Mouse (Mus musculus) stomach, postnatal 0 days (tissue): ENCODE measurements at regions not wholly inside any gene's neighbourhood (a gene's known extent, or its start where the extent isn't known, plus 50 kb on each side); places are given as distances from the start of the nearest gene placed in this dataset.

Experiments
- ATAC-seq: fragments of 200-750 bp; cut with Nextera tagmentation; 2 replicates; pipeline ENCODE4 v1.8.0; 2017; ENCODE audit not compliant: low FRiP score, low TSS enrichment
- DNase-seq: peaks from one replicate; pipeline ENCODE4 v3.0.0-alpha.2; 2016; ENCODE audit warnings: low spot score
- H3K27ac ChIP-seq: fragments of 300-500 bp; sonication (generic); replicated peaks from 2 replicates; pipeline ENCODE4 v1.5.1; 2014; ENCODE audit warnings: mild to moderate bottlenecking, control low read depth
- H3K27me3 ChIP-seq: fragments of 300-500 bp; sonication (generic); 2 replicates; pipeline ENCODE4 v1.6.1; 2014; ENCODE audit warnings: low read length; ENCODE audit not compliant: control insufficient read depth, insufficient read depth
- H3K36me3 ChIP-seq: fragments of 300-500 bp; sonication (generic); 2 replicates; pipeline ENCODE4 v1.6.1; 2014; ENCODE audit warnings: low read length, mixed read lengths; ENCODE audit not compliant: control insufficient read depth, insufficient read depth
- H3K4me1 ChIP-seq: fragments of 300-500 bp; sonication (generic); replicated peaks from 2 replicates; pipeline ENCODE4 v1.6.1; 2014; ENCODE audit warnings: antibody characterized with exemption; ENCODE audit not compliant: control insufficient read depth, insufficient read depth
- H3K4me2 ChIP-seq: fragments of 300-500 bp; sonication (generic); replicated peaks from 2 replicates; pipeline ENCODE4 v1.6.1; 2014; ENCODE audit warnings: low read depth, mild to moderate bottlenecking, control low read depth, moderate library complexity
- H3K4me3 ChIP-seq: fragments of 300-500 bp; sonication (generic); 2 replicates; pipeline ENCODE4 v1.5.1; 2014; ENCODE audit warnings: low read depth, low read length, control low read depth
- H3K9ac ChIP-seq: fragments of 300-500 bp; sonication (generic); 2 replicates; pipeline ENCODE4 v1.6.1; 2014; ENCODE audit warnings: mild to moderate bottlenecking, low read length, control low read depth, mixed read lengths
- H3K9me3 ChIP-seq: fragments of 300-500 bp; sonication (generic); 2 replicates; pipeline ENCODE4 v1.6.1; 2016; ENCODE audit warnings: low read length; ENCODE audit not compliant: control insufficient read depth
- CTCF ChIP-seq: IDR thresholded peaks from 2 replicates; pipeline ENCODE4 v1.5.1; 2016; ENCODE audit warnings: antibody characterized with exemption, low read depth, mild to moderate bottlenecking, moderate library complexity
- EP300 ChIP-seq: optimal IDR thresholded peaks from 2 replicates; pipeline ENCODE3; 2016; ENCODE audit warnings: antibody characterized with exemption
- WGBS: fragments of 180-500 bp; shearing (Covaris S2); extraction: QIAGEN DNeasy Blood & Tissue Kit; methylation state at CpG from one replicate; pipeline ENCODE4 v1.1.7; 2014; 5-methylcytosine and 5-hydroxymethylcytosine counted together

- no peak overlapping the region for H3K4me2 ChIP-seq
- DNase-seq = no peak
- no peaks in the 10 kb centered on the region for H3K36me3 ChIP-seq
- H3K27ac ChIP-seq = no peak overlapping the region
- no peak for ATAC-seq
- no peaks in the 10 kb centered on the region for H3K4me1 ChIP-seq
- H3K9ac ChIP-seq = no peak overlapping the region
- TF ChIP-seq EP300 (no peak), CTCF (no peak)
- H3K4me3 ChIP-seq = no peak overlapping the region
- H3K27me3 ChIP-seq = no peaks in the 10 kb centered on the region
- 76% methylated on average over 9 of the region's 9 CpGs for WGBS
- H3K9me3 ChIP-seq = no peaks in the 10 kb centered on the region
Observed at GRCm38 (mm10) chr3:159787776-159788175, 51.7 kb upstream of the Wls start.
